Mouse (Mus musculus): ENCODE results near the gene Fastkd2.

- TF ChIP-seq CTCF (IDR thresholded peaks at IDR 0.05; ENCODE audit: low read depth) (no peak), EP300 (IDR thresholded peaks at IDR 0.05; ENCODE audit: low read depth) (no peak)
These were observed 38.8 kb downstream of the Fastkd2 start, which contains the start of gene 4933402D24Rik for GRCm38 (mm10) chr1:63769167-63769566.
